Mouse (Mus musculus) adipose tissue, adult 10 weeks (tissue): Measurements from ENCODE around the gene Dmrt3. TPM values are rescaled to one million over a fixed set of nuclear protein-coding genes. Genes with fewer than 3 reads are reported as not detected.

Experiments used
- polyA plus RNA-seq: library from polyadenylated mRNA; stranded (reverse); fragments of 350-450 nt; fragmentation: Illumina TruSeq; extraction: RNeasy Lipid Tissue Mini Kit (QIAGEN cat#74804); gene quantifications from one replicate; pipeline ENCODE4 v1.2.3, GENCODE M21; 2014; ENCODE audit warnings: low read depth, low replicate concordance

Gene Dmrt3
- polyA plus RNA-seq, result not detected

GRCm38 (mm10) chr19:25610015-25610410, at the start of gene Dmrt3:
TSS of gene Dmrt3 (plus strand) at chr19:25610301.

GRCm38 (mm10) chr19:25672101-25672950, 62.2 kb downstream of the Dmrt3 start, which contains the start of gene Dmrt2:
TSS of gene Dmrt2 (plus strand) at chr19:25672411.

Other genes starting within 250 kb of the Dmrt3 start
- gene Dmrt1, start 104.7 kb upstream of the Dmrt3 start, polyA plus RNA-seq, result 0.30 TPM
- 17.4 TPM for gene Dmrt2, start 62.1 kb downstream of the Dmrt3 start, polyA plus RNA-seq